Mouse (Mus musculus) layer of hippocampus, postnatal 14 days (tissue): ENCODE data around the gene Ifngr1. TPM values are rescaled to one million over a fixed set of nuclear protein-coding genes. Genes with fewer than 3 reads are reported as not detected.

Source experiments
- DNase-seq, 2 experiments: peaks; one replicate each; pipeline ENCODE4 v3.0.0; 2021 to 2022; ENCODE audit warnings: low spot score in 2 of 2, mixed read lengths in 1 of 2
- long read RNA-seq, 2 experiments: library from polyadenylated mRNA; stranded (forward); transcript quantifications; one replicate each; pipeline ENCODE4 v2.0.0; 2021
- total RNA-seq, 2 experiments: library from RNA; stranded (reverse); gene quantifications; 2 replicates each; pipeline ENCODE4 v1.2.3; 2021

Ifngr1 gene
- 10 to 100 TPM; 19.6 to 21.9 TPM for total RNA-seq
- long read RNA-seq, experiment 1, transcript Ifngr1-201 (7 exons, 2,112 nt), result major isoform, 45 of 46 reads
- long read RNA-seq, experiment 1, partial matches to known transcripts, result 0 of 46 reads
- long read RNA-seq, experiment 1, other reads (novel, unspliced or antisense), result 1 of 46 reads
- long read RNA-seq, experiment 2, transcript Ifngr1-201 (7 exons, 2,112 nt), result major isoform, 30 of 32 reads
- long read RNA-seq, experiment 2, partial matches to known transcripts, result 1 of 32 reads
- long read RNA-seq, experiment 2, other reads (novel, unspliced or antisense), result 1 of 32 reads

- DNase-seq, result peak; percentile 91 to 96
Observed at GRCm38 (mm10) chr10:19591641-19592441, at the start of gene Ifngr1. Gene Ifngr1 (plus strand): TSS chr10:19591949.

GRCm38 (mm10) chr10:19546825-19547224 is 44.9 kb upstream of the Ifngr1 start:
- DNase-seq, result no peak

GRCm38 (mm10) chr10:19548016-19548415 is 43.7 kb upstream of the Ifngr1 start:
- DNase-seq, result no peak

- DNase-seq, result no peak
Observed at GRCm38 (mm10) chr10:19548491-19548890, 43.3 kb upstream of the Ifngr1 start.

- DNase-seq, result no peak
Observed at GRCm38 (mm10) chr10:19551585-19551984, 40.2 kb upstream of the Ifngr1 start.

GRCm38 (mm10) chr10:19553857-19554256 is 37.9 kb upstream of the Ifngr1 start:
- no peak for DNase-seq

- no peak for DNase-seq
Observed at GRCm38 (mm10) chr10:19557696-19558095, 34.1 kb upstream of the Ifngr1 start.

- DNase-seq, result no peak
Observed at GRCm38 (mm10) chr10:19559565-19560165, 32.1 kb upstream of the Ifngr1 start.

- DNase-seq, result no peak
Observed at GRCm38 (mm10) chr10:19562598-19562997, 29.2 kb upstream of the Ifngr1 start.

GRCm38 (mm10) chr10:19563443-19563861 is 28.3 kb upstream of the Ifngr1 start:
- no peak for DNase-seq

GRCm38 (mm10) chr10:19567481-19567880 is 24.3 kb upstream of the Ifngr1 start:
- DNase-seq, result no peak

GRCm38 (mm10) chr10:19570288-19570687 is 21.5 kb upstream of the Ifngr1 start:
- no peak for DNase-seq

- DNase-seq, result no peak
Observed at GRCm38 (mm10) chr10:19570716-19571115, 21.0 kb upstream of the Ifngr1 start.

GRCm38 (mm10) chr10:19577571-19577970 is 14.2 kb upstream of the Ifngr1 start:
- no peak for DNase-seq

- DNase-seq, result no peak
Observed at GRCm38 (mm10) chr10:19578001-19578400, 13.7 kb upstream of the Ifngr1 start.

- DNase-seq, result no peak
Observed at GRCm38 (mm10) chr10:19578409-19578986, 13.3 kb upstream of the Ifngr1 start.

GRCm38 (mm10) chr10:19580660-19581059 is 11.1 kb upstream of the Ifngr1 start:
- DNase-seq, result no peak

- DNase-seq, result no peak
Observed at GRCm38 (mm10) chr10:19581844-19582582, 9.7 kb upstream of the Ifngr1 start.

- no peak for DNase-seq
Observed at GRCm38 (mm10) chr10:19582806-19583430, 8.8 kb upstream of the Ifngr1 start.

GRCm38 (mm10) chr10:19584064-19584463 is 7.7 kb upstream of the Ifngr1 start:
- DNase-seq, result peak in 1 of 2 experiments; percentile 50
